Mouse (Mus musculus) heart, embryonic 14.5 days (tissue): ENCODE measurements at regions not wholly inside any gene's neighbourhood (a gene's known extent, or its start where the extent isn't known, plus 50 kb on each side); places are given as distances from the start of the nearest gene placed in this dataset.

ENCODE experiments used
- ATAC-seq: fragments of 200-750 bp; cut with Nextera tagmentation; 2 replicates; pipeline ENCODE4 v1.8.0; 2017; ENCODE audit warnings: low read depth, moderate TSS enrichment; ENCODE audit not compliant: insufficient number of reproducible peaks, insufficient read depth, low FRiP score
- H3K27ac ChIP-seq, 2 experiments: fragments of 200-500 bp in 1 of 2; fragments of 300-500 bp in 1 of 2; sonication (generic) in 1 of 2; replicated peaks in 1 of 2; 2 replicates each; pipeline ENCODE4 v1.5.1; 2012 to 2014; ENCODE audit warnings: low read depth in 2 of 2, low read length in 2 of 2, control low read depth in 1 of 2, mild to moderate bottlenecking in 1 of 2, mixed read lengths in 1 of 2; ENCODE audit not compliant: control insufficient read depth in 1 of 2, insufficient read depth in 1 of 2
- H3K27me3 ChIP-seq: fragments of 300-500 bp; sonication (generic); 2 replicates; pipeline ENCODE4 v1.6.1; 2014; ENCODE audit warnings: mild to moderate bottlenecking, low read length, control low read depth; ENCODE audit not compliant: control insufficient read depth, insufficient read depth
- H3K36me3 ChIP-seq: fragments of 300-500 bp; sonication (generic); 2 replicates; pipeline ENCODE4 v1.6.1; 2014; ENCODE audit warnings: mild to moderate bottlenecking, control low read depth, low read length, mixed read lengths; ENCODE audit not compliant: control insufficient read depth, insufficient read depth
- H3K4me1 ChIP-seq, 2 experiments: fragments of 200-500 bp in 1 of 2; fragments of 300-500 bp in 1 of 2; sonication (generic) in 1 of 2; 2 replicates each; pipeline ENCODE4 v1.6.1; 2012 to 2014; ENCODE audit warnings: low read length in 2 of 2, control low read depth in 1 of 2, mixed read lengths in 1 of 2; ENCODE audit not compliant: control insufficient read depth in 2 of 2, insufficient read depth in 2 of 2
- H3K4me2 ChIP-seq: fragments of 300-500 bp; sonication (generic); 2 replicates; pipeline ENCODE4 v1.6.1; 2014; ENCODE audit warnings: mild to moderate bottlenecking, low read length
- H3K4me3 ChIP-seq, 2 experiments: fragments of 200-500 bp in 1 of 2; fragments of 300-500 bp in 1 of 2; sonication (generic) in 1 of 2; 2 replicates each; pipeline ENCODE4 v1.5.1; 2012 to 2014; ENCODE audit warnings: low read length in 2 of 2, mild to moderate bottlenecking in 2 of 2, control low read depth in 1 of 2, low read depth in 1 of 2, moderate library complexity in 1 of 2; ENCODE audit not compliant: control insufficient read depth in 1 of 2, insufficient read depth in 1 of 2
- H3K9ac ChIP-seq: fragments of 300-500 bp; sonication (generic); 2 replicates; pipeline ENCODE4 v1.6.1; 2014; ENCODE audit warnings: mild to moderate bottlenecking, low read length
- H3K9me3 ChIP-seq: fragments of 300-500 bp; sonication (generic); 2 replicates; pipeline ENCODE4 v1.6.1; 2016; ENCODE audit warnings: low read length, control low read depth; ENCODE audit not compliant: control insufficient read depth
- WGBS: fragments of 180-500 bp; shearing (Covaris S2); extraction: QIAGEN DNeasy Blood & Tissue Kit; methylation state at CpG from one replicate; pipeline ENCODE4 v1.1.7; 2014; 5-methylcytosine and 5-hydroxymethylcytosine counted together

DNA sequence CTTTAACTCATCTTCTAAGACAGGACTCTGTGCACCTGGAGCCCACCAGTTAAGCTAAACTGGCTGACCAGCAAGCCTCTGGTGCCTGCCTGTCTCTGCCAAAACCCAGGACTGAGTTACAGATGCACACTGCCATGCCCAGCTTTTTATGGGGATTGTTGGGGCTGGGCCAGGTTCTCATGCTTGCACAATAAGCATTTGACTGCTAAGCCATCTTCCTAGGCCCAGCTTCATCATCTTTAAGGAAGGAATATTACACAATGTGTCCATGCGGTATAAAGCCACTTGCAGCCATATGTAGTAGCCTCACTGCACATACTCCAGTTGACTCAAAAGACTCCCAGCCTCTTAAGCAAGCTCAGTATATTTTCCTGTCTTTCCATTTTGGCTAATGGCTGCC lies 340.4 kb downstream of the Agtpbp1 start:
- WGBS: 85% methylated on average over 1 of the region's 1 CpGs
- Histone ChIP-seq H3K4me2 (no peak overlapping the region), H3K36me3 (no peaks in the 10 kb centered on the region), H3K9ac (no peak overlapping the region), H3K4me3 (no peak overlapping the region), H3K27ac (no peak overlapping the region), H3K4me1 (no peaks in the 10 kb centered on the region), H3K9me3 (no peaks in the 10 kb centered on the region), H3K27me3 (no peaks in the 10 kb centered on the region)
- no peak for ATAC-seq

DNA sequence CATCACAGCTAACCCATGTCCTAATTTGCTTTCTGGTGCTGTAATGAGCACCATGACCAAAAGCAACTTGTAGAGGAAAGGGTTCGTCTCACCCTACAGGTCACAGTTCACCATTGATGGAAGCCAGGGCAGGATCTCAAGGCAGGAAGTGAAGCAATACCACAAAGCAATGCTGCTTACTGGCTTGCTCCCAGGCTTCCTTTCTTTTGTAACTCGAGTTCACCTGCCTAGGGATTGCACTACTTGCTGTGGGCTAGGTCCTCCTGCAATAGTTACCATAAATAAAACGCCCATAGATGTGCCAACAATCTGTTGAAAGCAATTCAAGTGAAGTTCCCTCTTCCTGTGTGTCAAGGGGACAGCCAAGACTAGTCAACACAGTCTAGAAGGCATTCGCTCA lies 342.4 kb downstream of the Agtpbp1 start:
- ATAC-seq: no peak
- Histone ChIP-seq H3K4me3 (no peak overlapping the region), H3K4me2 (no peak overlapping the region), H3K9ac (no peak overlapping the region), H3K27me3 (no peaks in the 10 kb centered on the region), H3K36me3 (no peaks in the 10 kb centered on the region), H3K9me3 (no peaks in the 10 kb centered on the region), H3K27ac (no peak overlapping the region), H3K4me1 (no peaks in the 10 kb centered on the region)
- WGBS: 55% methylated on average over 4 of the region's 4 CpGs

DNA sequence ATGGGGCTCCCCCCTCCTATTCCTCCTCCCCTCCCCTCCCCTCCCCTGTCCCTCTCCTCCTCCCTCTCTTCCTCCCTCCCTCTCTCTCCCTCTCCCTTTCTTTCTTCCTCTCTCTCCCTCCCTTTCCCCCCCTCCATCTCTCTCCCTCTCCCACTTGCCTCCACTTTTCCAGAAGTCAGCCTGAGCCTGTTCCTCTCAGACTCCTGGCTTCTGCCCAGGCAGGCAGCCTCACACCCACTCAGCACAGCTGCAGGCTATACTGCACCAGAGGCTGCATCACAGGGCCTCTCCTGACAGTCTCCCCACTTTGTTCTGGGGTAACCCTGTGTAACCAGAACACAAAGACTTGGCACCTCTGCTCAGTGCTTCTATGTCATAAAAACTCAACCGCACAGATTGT lies 346.3 kb downstream of the Agtpbp1 start:
- ATAC-seq: peak; percentile 17; the same call in 1 of the 2 replicates
- 75% methylated on average over 1 of the region's 1 CpGs for WGBS

DNA sequence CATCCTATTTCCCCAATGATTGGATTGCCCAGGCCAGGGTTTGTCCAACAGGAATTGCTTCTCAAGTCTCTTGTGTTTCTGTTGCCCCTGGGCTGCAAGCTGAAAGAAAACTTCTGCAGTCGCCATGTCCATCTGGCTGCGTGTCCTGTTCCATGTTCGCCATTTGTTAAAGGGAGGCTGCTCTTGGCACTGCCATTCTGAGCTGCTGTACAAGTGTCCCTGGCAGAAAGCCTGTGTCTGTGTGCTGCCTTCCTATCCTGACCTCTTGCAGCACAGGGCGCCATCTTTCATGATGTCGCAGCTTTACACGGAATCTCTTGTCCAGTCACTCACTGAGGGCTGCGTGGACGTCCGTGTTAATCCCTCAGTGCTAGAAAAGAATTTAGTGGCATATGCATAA lies 349.2 kb downstream of the Agtpbp1 start:
- Histone ChIP-seq H3K4me1 (no peaks in the 10 kb centered on the region), H3K9me3 (no peaks in the 10 kb centered on the region), H3K9ac (no peak overlapping the region), H3K4me3 (no peak overlapping the region), H3K27ac (no peak overlapping the region), H3K4me2 (no peak overlapping the region), H3K27me3 (no peaks in the 10 kb centered on the region), H3K36me3 (no peaks in the 10 kb centered on the region)
- ATAC-seq: no peak
- WGBS: 87% methylated on average over 9 of the region's 9 CpGs

More for the DNA sequence above, 346.3 kb downstream of the Agtpbp1 start:
- H3K9me3 ChIP-seq: no peaks in the 10 kb centered on the region
- no peaks in the 10 kb centered on the region for H3K4me1 ChIP-seq
- no peak overlapping the region for H3K9ac ChIP-seq
- H3K4me3 ChIP-seq: no peak overlapping the region
- H3K4me2 ChIP-seq: no peak overlapping the region
- H3K36me3 ChIP-seq: no peaks in the 10 kb centered on the region
- H3K27me3 ChIP-seq: no peaks in the 10 kb centered on the region
- no peak overlapping the region for H3K27ac ChIP-seq

DNA sequence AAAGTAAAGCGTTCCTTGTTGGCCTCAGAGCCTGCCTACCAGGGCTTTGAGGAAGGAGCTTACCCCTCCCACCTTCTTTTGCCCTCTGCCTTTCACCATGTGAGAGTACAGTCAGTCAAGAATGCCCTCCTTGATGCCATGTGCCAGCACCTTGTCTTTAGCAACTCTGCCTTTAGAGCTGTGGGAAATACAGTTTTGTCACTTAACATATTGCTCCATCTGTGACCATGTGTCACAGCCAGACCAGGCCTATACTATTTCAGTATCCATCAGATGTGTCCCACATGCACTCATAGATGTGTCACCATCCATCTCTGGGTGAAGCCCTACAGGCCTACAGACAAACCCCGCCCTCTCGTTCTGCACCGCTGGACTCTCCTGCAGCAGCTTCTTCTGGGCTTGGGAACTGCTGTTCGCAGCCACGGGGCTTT lies 355.9 kb downstream of the Agtpbp1 start:
- WGBS: 85% methylated on average over 6 of the region's 6 CpGs
- Histone ChIP-seq H3K4me3 (no peak overlapping the region), H3K9me3 (no peaks in the 10 kb centered on the region), H3K27me3 (no peaks in the 10 kb centered on the region), H3K9ac (no peak overlapping the region), H3K4me1 (peaks cover 9 to 16% of the 10 kb centered on the region in 2 experiments), H3K4me2 (no peak overlapping the region), H3K27ac (no peak overlapping the region), H3K36me3 (no peaks in the 10 kb centered on the region)
- no peak for ATAC-seq

DNA sequence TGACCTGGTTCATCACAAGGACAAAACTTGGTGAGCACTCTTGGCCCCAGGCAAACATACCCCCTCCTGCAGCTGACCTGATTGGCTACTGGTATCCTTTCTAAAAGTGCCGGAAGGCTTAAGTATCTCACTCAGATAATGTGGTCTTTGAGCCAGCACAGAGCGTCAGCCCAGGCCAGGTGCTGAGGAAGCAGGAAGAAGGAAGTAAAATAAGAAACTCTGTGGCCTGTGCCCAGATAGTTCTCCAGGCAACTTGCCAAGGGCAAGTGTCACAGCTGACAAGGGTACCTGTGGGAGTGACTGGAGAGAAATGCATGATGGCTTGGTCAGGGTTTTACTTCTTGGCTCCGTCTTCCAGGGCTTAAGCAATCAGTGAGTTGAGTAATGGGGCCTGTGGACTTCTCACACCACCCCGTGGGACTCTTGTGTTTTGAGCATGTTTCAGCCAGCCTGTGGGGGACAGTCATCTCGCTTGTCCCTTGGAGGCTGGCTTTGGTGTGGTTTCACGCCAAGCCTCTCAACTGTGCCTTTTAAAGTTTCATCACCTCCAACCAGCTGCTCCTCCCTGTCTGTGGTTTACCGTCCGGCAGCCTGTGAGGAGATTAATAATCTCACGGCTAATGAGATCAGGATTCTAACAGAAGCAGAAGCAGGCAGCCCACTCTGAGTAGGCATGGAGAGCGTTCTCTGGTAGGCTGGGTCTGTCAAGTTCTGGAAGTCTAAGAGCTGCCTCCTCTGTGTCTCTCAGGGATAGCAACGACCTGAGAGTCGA lies 356.8 kb downstream of the Agtpbp1 start:
- H3K4me2 ChIP-seq: peak overlapping the region; percentile 30; the same call in 1 of the 2 replicates
- H3K9ac ChIP-seq: no peak overlapping the region
- H3K4me1 ChIP-seq: peaks cover 9 to 16% of the 10 kb centered on the region in 2 experiments
- no peak overlapping the region for H3K4me3 ChIP-seq
- H3K9me3 ChIP-seq: no peaks in the 10 kb centered on the region
- 21% methylated on average over 12 of the region's 12 CpGs for WGBS
- 0 out of 4 replicates have a peak overlapping the region, but pooled peaks of 1 of the 2 experiments have one; percentile 39 for H3K27ac ChIP-seq
- no peaks in the 10 kb centered on the region for H3K36me3 ChIP-seq
- peak; percentile 43 for ATAC-seq
- no peaks in the 10 kb centered on the region for H3K27me3 ChIP-seq

DNA sequence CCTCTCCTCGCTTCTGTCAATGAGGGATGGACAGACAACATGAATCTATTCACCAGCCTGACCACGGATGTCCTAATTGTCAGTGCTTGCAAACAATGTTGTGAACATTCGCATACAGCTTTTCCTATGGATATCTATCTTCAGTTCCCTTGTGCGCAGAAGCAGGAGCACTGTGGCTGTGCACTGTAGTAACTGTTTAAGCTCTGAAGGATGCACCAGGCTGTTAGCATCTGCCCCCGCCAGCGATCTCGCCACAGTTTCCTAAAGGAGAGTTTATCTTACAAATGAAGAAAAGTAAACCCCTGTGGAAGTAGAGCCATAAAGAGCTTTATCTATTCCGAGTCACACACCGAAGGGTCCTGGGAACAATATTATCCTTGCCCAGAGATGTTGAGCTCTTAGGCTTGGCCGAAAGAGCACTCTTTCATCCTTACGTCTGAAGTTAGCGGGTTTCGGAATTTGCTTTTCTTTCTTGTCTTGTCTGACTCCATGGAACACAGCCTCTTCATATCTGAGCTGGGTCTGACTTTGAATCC lies 357.4 kb downstream of the Agtpbp1 start:
- no peak overlapping the region for H3K9ac ChIP-seq
- H3K27me3 ChIP-seq: no peaks in the 10 kb centered on the region
- no peaks in the 10 kb centered on the region for H3K9me3 ChIP-seq
- no peak for ATAC-seq
- peak overlapping the region; percentile 30; the same call in 1 of the 2 replicates for H3K4me2 ChIP-seq
- H3K4me1 ChIP-seq: peaks cover 9 to 16% of the 10 kb centered on the region in 2 experiments
- no peak overlapping the region for H3K27ac ChIP-seq
- no peaks in the 10 kb centered on the region for H3K36me3 ChIP-seq
- WGBS: 70% methylated on average over 13 of the region's 13 CpGs
- H3K4me3 ChIP-seq: no peak overlapping the region
